Mouse (Mus musculus) bone marrow, adult 2 months (tissue): Measurements from ENCODE around the gene Gm21190.
"Not testable (repeated sequence)": the region's sequence is repeated elsewhere in the genome, so short reads cannot be mapped to it uniquely, and the experiment has no call there.

Experiments used
- CTCF ChIP-seq: fragments of 200-500 bp; IDR thresholded peaks from 2 replicates; pipeline ENCODE4 v1.5.1; 2011; ENCODE audit warnings: low read length, control low read depth; ENCODE audit not compliant: control insufficient read depth, insufficient read depth
- POLR2A ChIP-seq: fragments of 200-500 bp; IDR thresholded peaks from 2 replicates; pipeline ENCODE4 v1.6.1; 2011; ENCODE audit warnings: low read depth, mild to moderate bottlenecking, control low read depth, low read length, borderline replicate concordance; ENCODE audit not compliant: control insufficient read depth

DNA sequence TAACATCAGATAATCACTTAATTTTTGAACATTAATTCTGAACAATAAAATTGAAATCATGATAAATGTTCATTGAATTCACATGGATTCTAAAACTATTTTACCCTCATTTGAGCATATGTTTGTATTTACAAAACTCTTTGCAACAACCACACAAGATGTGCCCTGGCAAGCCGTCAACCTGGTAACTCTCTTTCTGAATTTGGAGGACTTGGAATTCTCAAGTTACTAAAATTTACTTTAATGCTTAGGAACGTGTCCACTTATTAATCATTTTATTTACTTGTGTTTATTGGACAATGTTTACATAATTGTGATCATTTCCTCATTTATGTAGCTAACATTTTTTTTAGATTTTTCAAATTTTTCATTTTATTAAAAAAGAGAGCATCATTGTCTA, 11.9 kb downstream of the Gm21190 start:
- TF ChIP-seq CTCF, POLR2A: not testable (repeated sequence)
